Mouse (Mus musculus) G1E (cell line): ENCODE data around the gene Olfr186. TPM values are rescaled to one million over a fixed set of nuclear protein-coding genes. Genes with fewer than 3 reads are reported as not detected.
"Not testable (repeated sequence)": the region's sequence is repeated elsewhere in the genome, so short reads cannot be mapped to it uniquely, and the experiment has no call there.

Source experiments
- ATAC-seq: 2 replicates; pipeline ENCODE4 v1.8.0; 2016; ENCODE audit warnings: mild to moderate bottlenecking; ENCODE audit not compliant: insufficient number of reproducible peaks, poor library complexity, low FRiP score, severe bottlenecking; ENCODE audit errors: extremely low read depth
- DNase-seq: peaks from one replicate; pipeline ENCODE4 v3.0.0; 2012; ENCODE audit warnings: low spot score
- H3K27me3 ChIP-seq: 2 replicates; pipeline ENCODE4 v1.6.1; 2012; ENCODE audit warnings: mild to moderate bottlenecking, low read length, inconsistent platforms; ENCODE audit not compliant: insufficient read depth
- H3K36me3 ChIP-seq: replicated peaks from 2 replicates; pipeline ENCODE3; 2012; ENCODE audit warnings: mild to moderate bottlenecking, inconsistent platforms
- H3K4me1 ChIP-seq: 2 replicates; pipeline ENCODE4 v1.6.1; 2012; ENCODE audit warnings: low read depth, low read length, inconsistent platforms, mixed read lengths; ENCODE audit not compliant: insufficient read depth
- H3K4me3 ChIP-seq: 2 replicates; pipeline ENCODE4 v1.5.1; 2012; ENCODE audit warnings: low read depth, mild to moderate bottlenecking, inconsistent platforms, low read length, moderate library complexity, mixed read lengths
- H3K9me3 ChIP-seq: replicated peaks from 2 replicates; pipeline ENCODE4 v1.6.1; 2012; ENCODE audit warnings: inconsistent platforms
- CTCF ChIP-seq: IDR thresholded peaks from 2 replicates; pipeline ENCODE4 v1.5.1; 2012; ENCODE audit warnings: low read depth, low read length, inconsistent platforms, mixed read lengths
- GATA1 ChIP-seq: IDR thresholded peaks from 2 replicates; pipeline ENCODE4 v1.6.1; 2012; ENCODE audit warnings: borderline replicate concordance, low read length, inconsistent platforms, mixed read lengths
- GATA2 ChIP-seq: IDR thresholded peaks from 2 replicates; pipeline ENCODE4 v1.6.1; 2012; ENCODE audit warnings: low read depth, low read length, inconsistent platforms, borderline replicate concordance
- POLR2AphosphoS5 ChIP-seq: IDR thresholded peaks from 2 replicates; pipeline ENCODE4 v1.6.1; 2012; ENCODE audit warnings: low read depth, low read length, inconsistent platforms; ENCODE audit not compliant: insufficient replicate concordance
- TAL1 ChIP-seq: conservative IDR thresholded peaks from 2 replicates; pipeline ENCODE4 v1.6.1; 2012; ENCODE audit warnings: low read depth, low read length, inconsistent platforms, mixed read lengths
- polyA plus RNA-seq: library from polyadenylated mRNA; stranded (reverse); fragments of >175 nt; gene quantifications from 2 replicates; pipeline ENCODE4 v1.2.3, GENCODE M21; 2012
- total RNA-seq, 2 experiments: library from RNA; stranded (forward) in 1 of 2; stranded (reverse) in 1 of 2; fragments of 200-1000 nt in 1 of 2; fragments of >200 nt in 1 of 2; fragmentation: Nextera tagmentation in 1 of 2; gene quantifications; 2 replicates each; pipeline ENCODE4 v1.2.3; 2014 to 2017

Olfr186 gene
- total RNA-seq (2014; fragmentation: Nextera tagmentation): not detected in 2 replicates
- 0.22 and 0.23 TPM in 2 replicates for total RNA-seq (2017)
- not detected in 2 replicates for polyA plus RNA-seq

DNA sequence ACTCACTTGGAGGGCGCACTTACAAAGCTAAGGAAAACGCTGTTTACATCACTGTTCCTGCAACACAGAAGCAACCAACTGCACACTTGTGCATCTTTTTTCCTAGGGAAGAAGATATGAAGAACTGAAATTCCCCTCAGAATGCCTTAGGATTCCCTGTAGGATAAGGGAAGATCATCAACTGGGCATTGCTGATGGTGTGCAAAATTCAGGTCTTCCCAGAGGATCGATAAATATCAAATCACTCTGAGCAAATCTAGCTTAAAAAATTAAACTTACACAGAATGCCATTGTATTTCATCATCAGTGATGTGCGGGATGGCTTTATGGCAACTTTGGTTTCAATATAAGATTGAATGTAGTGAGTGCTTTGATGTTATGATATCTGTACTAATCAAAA, at the start of gene Olfr186:
Olfr186 (minus strand) TSS at position 101 of the 400 bp plus-strand sequence.
- ATAC-seq: no peak
- DNase-seq: no peak
- Histone ChIP-seq H3K4me1 (no peaks in the 10 kb centered on the region), H3K4me3 (no peak within 1 kb of the TSS), H3K27me3 (no peaks in the 10 kb centered on the region), H3K9me3 (no peaks in the 10 kb centered on the region), H3K36me3 (peaks cover 3% of the 10 kb centered on the region)
- TF ChIP-seq GATA1 (no peak), TAL1 (no peak), POLR2AphosphoS5 (no peak), CTCF (no peak), GATA2 (no peak)

DNA sequence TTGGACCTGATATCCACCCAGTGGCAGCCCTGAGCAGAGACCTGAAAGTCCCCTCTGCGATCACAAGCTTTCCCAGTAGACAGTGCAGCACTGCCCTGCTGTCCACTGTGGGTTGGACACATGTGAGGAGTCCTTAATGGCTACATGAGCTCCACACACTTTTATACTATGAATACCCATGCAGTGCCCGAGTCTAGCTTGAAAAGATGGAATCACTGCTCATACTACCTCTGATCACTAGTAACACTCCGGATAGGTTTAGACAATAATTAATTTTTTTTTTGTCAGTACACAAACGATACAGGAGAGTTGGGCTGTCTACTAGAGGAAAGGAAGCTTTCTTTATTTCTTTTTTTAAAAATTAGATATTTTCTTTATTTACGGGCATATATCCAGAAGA, 47.8 kb upstream of the Olfr186 start, which contains the start of gene Olfr190:
Olfr190 (minus strand) TSS at position 101 of the 400 bp plus-strand sequence.
- Histone ChIP-seq H3K4me3 (no peak within 1 kb of the TSS), H3K9me3 (no peaks in the 10 kb centered on the region), H3K36me3 (no peaks in the 10 kb centered on the region), H3K27me3 (no peaks in the 10 kb centered on the region), H3K4me1 (peaks cover 7% of the 10 kb centered on the region)
- DNase-seq (no peak), ATAC-seq (no peak)
- TF ChIP-seq POLR2AphosphoS5 (no peak), CTCF (no peak), GATA2 (no peak), GATA1 (no peak), TAL1 (no peak)

DNA sequence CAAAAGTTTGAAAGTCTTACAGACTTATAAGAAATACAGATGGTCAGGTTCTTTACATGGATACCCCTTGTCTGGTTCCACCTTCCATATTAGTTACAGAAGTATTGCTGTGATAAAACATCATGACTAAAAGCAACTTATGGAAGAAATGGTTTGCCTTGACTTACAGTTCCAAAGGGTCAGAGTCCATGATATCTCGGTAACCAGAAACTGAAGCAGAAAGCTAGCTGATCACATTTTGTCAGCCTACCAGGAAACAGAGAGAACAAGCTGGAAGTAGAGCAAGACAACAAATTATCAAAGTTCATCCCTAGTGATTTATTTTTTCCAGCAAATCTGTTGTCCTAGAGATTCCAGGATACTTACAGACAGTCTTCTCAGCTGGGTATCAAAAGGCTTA, 43.4 kb upstream of the Olfr186 start:
- TF ChIP-seq POLR2AphosphoS5 (no peak), TAL1 (no peak), GATA2 (no peak), CTCF (no peak), GATA1 (no peak)
- ATAC-seq (no peak), DNase-seq (no peak)
- H3K4me3 ChIP-seq: no peak overlapping the region
- H3K9me3 ChIP-seq: no peaks in the 10 kb centered on the region
- no peaks in the 10 kb centered on the region for H3K4me1 ChIP-seq
- no peaks in the 10 kb centered on the region for H3K36me3 ChIP-seq
- no peaks in the 10 kb centered on the region for H3K27me3 ChIP-seq

DNA sequence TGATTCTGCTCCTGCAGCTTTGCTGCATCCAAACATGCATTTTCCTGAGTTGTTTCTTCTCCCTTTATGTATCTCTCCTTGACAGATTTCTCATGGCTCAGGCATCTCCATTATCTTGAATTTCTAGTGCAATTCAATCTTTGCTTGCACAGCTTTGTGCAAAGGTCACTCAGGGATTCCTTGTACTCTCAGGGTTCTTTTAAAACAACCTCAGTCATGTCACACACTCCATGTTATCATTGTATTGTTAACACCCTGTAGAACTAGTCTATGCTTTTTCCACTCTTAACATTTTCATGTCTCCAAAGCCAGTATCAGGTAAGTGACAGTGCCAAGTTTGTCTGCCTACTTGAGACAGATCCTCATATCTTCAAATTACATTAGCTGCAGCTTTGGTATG, 41.7 kb upstream of the Olfr186 start:
- H3K4me3 ChIP-seq: no peak overlapping the region
- H3K27me3 ChIP-seq: no peaks in the 10 kb centered on the region
- H3K9me3 ChIP-seq: no peaks in the 10 kb centered on the region
- TF ChIP-seq POLR2AphosphoS5 (no peak), CTCF (no peak), GATA2 (no peak), GATA1 (no peak), TAL1 (no peak)
- DNase-seq (no peak), ATAC-seq (no peak)
- H3K4me1 ChIP-seq: no peaks in the 10 kb centered on the region
- H3K36me3 ChIP-seq: no peaks in the 10 kb centered on the region

DNA sequence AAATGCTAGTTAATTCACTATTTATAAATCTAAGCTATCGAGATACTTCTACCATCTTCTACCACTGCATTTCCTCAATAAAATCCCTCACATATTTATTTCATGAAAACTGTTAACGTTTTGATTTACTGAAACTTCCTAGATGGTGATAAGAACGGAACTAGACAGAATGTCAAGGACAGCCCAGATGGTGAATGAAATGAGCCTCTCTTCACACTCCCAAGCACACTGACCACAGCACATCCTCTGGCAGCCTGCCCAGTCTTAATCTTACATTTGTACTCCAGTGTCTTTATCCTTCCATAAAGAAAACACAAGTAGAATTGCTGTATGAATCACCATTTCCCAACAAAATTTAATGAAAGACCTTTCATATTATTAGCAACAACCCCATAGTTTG, 32.3 kb upstream of the Olfr186 start:
- H3K36me3 ChIP-seq, H3K9me3 ChIP-seq, H3K27me3 ChIP-seq, H3K4me1 ChIP-seq, DNase-seq, ATAC-seq, H3K4me3 ChIP-seq: not testable (repeated sequence)

DNA sequence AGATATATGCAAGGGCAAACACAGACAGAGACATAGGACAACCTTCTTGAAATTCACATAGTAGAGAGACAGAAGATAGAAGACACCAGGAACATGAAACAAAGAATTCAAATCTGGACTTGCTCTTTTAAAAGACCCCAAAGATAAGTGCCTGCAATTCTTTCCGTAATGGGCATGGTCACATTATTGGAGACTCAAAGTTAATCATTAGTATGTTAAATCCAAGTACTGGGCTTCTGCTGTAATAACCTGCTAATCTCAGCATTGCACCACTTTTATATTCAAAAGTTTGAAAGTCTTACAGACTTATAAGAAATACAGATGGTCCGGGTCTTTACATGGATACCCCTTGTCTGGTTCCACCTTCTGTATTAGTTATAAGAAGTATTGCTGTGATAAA, 19.2 kb upstream of the Olfr186 start:
- not testable (repeated sequence) for DNase-seq, H3K4me1 ChIP-seq, ATAC-seq, H3K4me3 ChIP-seq, H3K9me3 ChIP-seq, H3K27me3 ChIP-seq, H3K36me3 ChIP-seq

DNA sequence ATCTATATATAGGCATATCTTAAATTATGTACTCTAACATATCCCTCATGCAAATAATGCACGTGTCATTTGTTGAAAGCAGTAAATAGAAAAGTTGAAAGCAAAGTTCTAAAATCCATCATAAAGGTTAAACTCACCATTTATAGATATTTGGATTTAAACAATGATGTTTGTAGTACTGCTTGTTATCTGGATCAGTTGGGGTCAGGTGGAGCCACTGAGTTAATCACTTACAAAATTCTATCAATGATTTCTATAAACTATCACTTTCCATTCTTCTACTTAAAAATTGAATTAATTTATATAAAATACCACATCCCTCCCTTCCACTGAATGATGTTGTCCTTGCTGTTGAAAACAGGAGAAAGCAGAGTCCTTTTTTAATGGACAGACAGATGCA, 18.8 kb upstream of the Olfr186 start:
- H3K36me3 ChIP-seq: no peaks in the 10 kb centered on the region
- no peaks in the 10 kb centered on the region for H3K27me3 ChIP-seq
- peaks cover 7% of the 10 kb centered on the region for H3K4me1 ChIP-seq
- TF ChIP-seq GATA2: no peak
- no peak for TF ChIP-seq CTCF
- TF ChIP-seq TAL1: no peak
- TF ChIP-seq POLR2AphosphoS5: no peak
- no peak for TF ChIP-seq GATA1
- no peak overlapping the region for H3K4me3 ChIP-seq
- no peaks in the 10 kb centered on the region for H3K9me3 ChIP-seq
- DNase-seq (no peak), ATAC-seq (no peak)
